Mouse (Mus musculus) lung, postnatal 0 days (tissue): ENCODE measurements around the gene Stat3. TPM values are rescaled to one million over a fixed set of nuclear protein-coding genes. Genes with fewer than 3 reads are reported as not detected.

ENCODE experiments used
- ATAC-seq: fragments of 200-750 bp; cut with Nextera tagmentation; 2 replicates; pipeline ENCODE4 v1.8.0; 2017; ENCODE audit warnings: moderate library complexity
- DNase-seq: peaks from one replicate; pipeline ENCODE4 v3.0.0-alpha.2; 2016; ENCODE audit warnings: low spot score
- H3K27ac ChIP-seq: fragments of 300-500 bp; sonication (generic); 2 replicates; pipeline ENCODE4 v1.5.1; 2014; ENCODE audit warnings: antibody characterized with exemption, mild to moderate bottlenecking, low read length, mixed read lengths
- H3K27me3 ChIP-seq: fragments of 300-500 bp; sonication (generic); replicated peaks from 2 replicates; pipeline ENCODE4 v1.6.1; 2014; ENCODE audit warnings: low read length, mixed read lengths; ENCODE audit not compliant: insufficient read depth
- H3K36me3 ChIP-seq: fragments of 300-500 bp; sonication (generic); 2 replicates; pipeline ENCODE4 v1.6.1; 2014; ENCODE audit warnings: low read length, mixed read lengths; ENCODE audit not compliant: insufficient read depth
- H3K4me1 ChIP-seq: fragments of 300-500 bp; sonication (generic); 2 replicates; pipeline ENCODE4 v1.6.1; 2014; ENCODE audit warnings: antibody characterized with exemption, low read depth, low read length, mixed read lengths; ENCODE audit not compliant: insufficient read depth
- H3K4me2 ChIP-seq: fragments of 300-500 bp; sonication (generic); replicated peaks from 2 replicates; pipeline ENCODE4 v1.6.1; 2014; ENCODE audit warnings: low read depth, mild to moderate bottlenecking, low read length, moderate library complexity, mixed read lengths
- H3K4me3 ChIP-seq: fragments of 300-500 bp; sonication (generic); 2 replicates; pipeline ENCODE4 v1.5.1; 2014; ENCODE audit warnings: low read depth, low read length
- H3K9ac ChIP-seq: fragments of 300-500 bp; sonication (generic); replicated peaks from 2 replicates; pipeline ENCODE4 v1.6.1; 2014; ENCODE audit warnings: low read depth, mild to moderate bottlenecking
- H3K9me3 ChIP-seq: fragments of 300-500 bp; sonication (generic); 2 replicates; pipeline ENCODE4 v1.6.1; 2016; ENCODE audit warnings: low read length, mixed read lengths
- CTCF ChIP-seq: IDR thresholded peaks from 2 replicates; pipeline ENCODE4 v1.5.1; 2016; ENCODE audit warnings: antibody characterized with exemption, mild to moderate bottlenecking
- EP300 ChIP-seq: IDR thresholded peaks from 2 replicates; pipeline ENCODE4 v1.6.1; 2016; ENCODE audit warnings: antibody characterized with exemption, mild to moderate bottlenecking, control low read depth
- WGBS: fragments of 180-500 bp; shearing (Covaris S2); extraction: QIAGEN DNeasy Blood & Tissue Kit; methylation state at CpG from one replicate; pipeline ENCODE4 v1.1.7; 2014; 5-methylcytosine and 5-hydroxymethylcytosine counted together
- polyA plus RNA-seq: library from polyadenylated mRNA; unstranded; fragments of >200 nt; fragmentation: Nextera tagmentation; extraction: Ambion mirVana; gene quantifications from 2 replicates; pipeline ENCODE4 v1.2.1, GENCODE M21; 2015

Stat3 gene
- polyA plus RNA-seq, 1 experiment from 2014 or later = 100 TPM

GRCm38 (mm10) chr11:100898441-100899199, 40.7 kb downstream of the Stat3 start:
- no peaks in the 10 kb centered on the region for H3K9me3 ChIP-seq
- H3K4me2 ChIP-seq = no peak overlapping the region
- no peaks in the 10 kb centered on the region for H3K27me3 ChIP-seq
- ATAC-seq (no peak), DNase-seq (no peak)
- 80% methylated on average over 15 of the region's 16 CpGs for WGBS
- no peak overlapping the region for H3K27ac ChIP-seq
- no peak overlapping the region for H3K4me3 ChIP-seq
- no peak overlapping the region for H3K9ac ChIP-seq
- H3K36me3 ChIP-seq = peaks cover 51% of the 10 kb centered on the region
- TF ChIP-seq CTCF = no peak
- no peak for TF ChIP-seq EP300
- H3K4me1 ChIP-seq = no peaks in the 10 kb centered on the region

DNA sequence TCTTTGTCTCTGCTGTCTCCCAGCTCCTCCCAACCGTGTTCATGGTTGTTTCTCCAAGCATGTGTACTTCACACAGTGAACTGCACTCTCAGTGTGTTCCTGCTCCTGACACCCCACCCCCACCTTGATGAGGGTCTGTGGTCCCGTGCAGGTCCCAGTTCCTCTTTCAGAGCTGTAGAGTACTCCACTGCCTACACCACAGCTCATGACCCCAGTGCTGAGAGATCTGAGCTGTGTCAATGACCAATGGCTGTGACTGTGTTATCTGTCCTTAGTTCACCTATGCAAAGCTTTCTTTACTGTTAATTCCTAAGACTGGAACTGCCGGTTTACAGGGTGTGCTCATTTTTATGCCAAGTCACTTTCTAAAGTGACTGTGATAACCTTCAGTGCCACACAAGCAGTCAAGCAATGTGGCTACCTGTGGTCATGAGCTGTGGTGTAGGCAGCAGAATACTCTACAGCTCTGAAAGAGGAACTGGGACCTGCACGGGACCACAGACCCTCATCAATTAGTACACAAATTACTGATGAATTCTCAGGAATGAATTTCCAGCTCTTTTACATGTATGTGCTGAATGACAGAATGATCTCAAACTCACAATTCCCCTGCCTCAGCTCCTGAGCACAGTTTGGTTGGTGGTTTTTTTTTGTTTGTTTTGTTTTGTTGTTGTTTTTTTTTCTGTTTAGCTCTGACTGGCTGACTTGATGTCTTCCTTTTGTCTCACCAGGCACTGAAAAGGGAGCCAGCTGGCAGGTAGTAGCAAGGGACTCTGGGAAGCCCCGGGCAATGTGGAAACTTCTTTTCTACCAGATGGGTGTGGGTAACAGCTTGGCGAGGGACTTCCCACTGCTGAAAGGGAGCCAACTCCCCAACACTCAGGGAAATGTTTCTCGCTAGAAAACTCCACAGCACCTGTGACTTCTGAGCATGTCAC, 41.8 kb downstream of the Stat3 start:
- H3K9me3 ChIP-seq = no peaks in the 10 kb centered on the region
- peaks cover 52% of the 10 kb centered on the region for H3K36me3 ChIP-seq
- no peak overlapping the region for H3K4me3 ChIP-seq
- ATAC-seq (no peak), DNase-seq (no peak)
- H3K4me2 ChIP-seq = no peak overlapping the region
- H3K9ac ChIP-seq = no peak overlapping the region
- WGBS = 70% methylated on average over 7 of the region's 7 CpGs
- no peak overlapping the region for H3K27ac ChIP-seq
- no peaks in the 10 kb centered on the region for H3K4me1 ChIP-seq
- H3K27me3 ChIP-seq = no peaks in the 10 kb centered on the region
- TF ChIP-seq CTCF = no peak
- TF ChIP-seq EP300 = no peak

GRCm38 (mm10) chr11:100896078-100896477, 43.3 kb downstream of the Stat3 start:
- Histone ChIP-seq H3K9ac (no peak overlapping the region), H3K27me3 (no peaks in the 10 kb centered on the region), H3K4me1 (no peaks in the 10 kb centered on the region), H3K9me3 (no peaks in the 10 kb centered on the region), H3K4me3 (no peak overlapping the region), H3K27ac (no peak overlapping the region), H3K4me2 (no peak overlapping the region), H3K36me3 (peaks cover 45% of the 10 kb centered on the region)
- WGBS = 83% methylated on average over 10 of the region's 10 CpGs
- DNase-seq (no peak), ATAC-seq (no peak)
- TF ChIP-seq CTCF (no peak), EP300 (no peak)

DNA sequence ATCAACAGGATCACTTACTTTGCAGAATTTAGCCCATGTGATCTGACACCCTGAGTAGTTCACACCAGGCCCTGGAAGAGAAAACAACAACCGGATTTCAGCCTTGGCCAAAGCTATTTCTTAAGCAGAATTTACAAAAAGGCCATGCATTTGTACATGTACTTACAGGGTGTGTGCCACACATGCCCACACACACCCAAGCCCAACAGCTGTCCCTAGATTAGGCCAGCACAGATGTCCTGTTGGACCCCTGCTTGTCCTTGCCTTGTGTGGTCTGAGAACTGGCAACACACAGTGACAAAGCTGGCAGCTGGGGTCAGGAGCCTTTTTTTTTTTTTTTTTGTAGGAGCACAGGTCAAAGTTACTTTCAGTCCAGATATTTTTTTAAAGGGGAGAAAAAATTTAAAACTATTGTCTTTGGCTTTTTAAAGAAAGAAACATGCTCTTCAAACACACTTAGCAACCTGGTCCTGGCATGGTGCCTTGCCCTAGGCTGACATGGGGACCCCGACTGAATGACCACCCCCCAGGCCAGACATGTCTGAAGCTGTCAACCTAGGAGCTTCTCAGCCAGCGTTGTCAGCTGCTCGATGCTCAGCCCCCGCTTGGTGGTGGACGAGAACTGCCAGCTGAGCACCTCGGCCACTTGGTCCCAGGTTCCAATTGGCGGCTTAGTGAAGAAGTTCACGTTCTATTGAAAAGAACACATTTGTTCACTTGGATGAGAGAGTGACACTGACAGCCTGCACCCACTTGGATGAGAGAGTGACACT, 45.0 kb downstream of the Stat3 start:
- WGBS = 64% methylated on average over 9 of the region's 9 CpGs

DNA sequence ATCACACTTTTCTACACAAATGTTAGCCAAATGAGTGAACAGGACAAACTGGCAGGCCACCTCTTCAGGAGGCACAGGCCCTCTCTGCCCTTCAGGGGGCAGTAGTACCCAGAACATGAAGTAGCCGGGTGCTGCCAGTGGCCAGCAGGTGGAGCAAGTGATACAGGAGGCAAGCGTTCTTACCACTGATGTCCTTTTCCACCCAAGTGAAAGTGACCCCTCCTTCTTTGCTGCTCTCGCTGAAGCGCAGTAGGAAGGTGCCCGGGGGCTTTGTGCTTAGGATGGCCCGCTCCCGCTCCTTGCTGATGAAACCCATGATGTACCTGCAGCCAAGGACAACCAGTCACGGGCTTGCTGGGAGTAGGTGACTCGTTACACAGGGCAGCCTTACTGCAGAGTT, 45.9 kb downstream of the Stat3 start:
- DNase-seq = peak; percentile 96
- no peak overlapping the region for H3K4me2 ChIP-seq
- H3K4me3 ChIP-seq = no peak overlapping the region
- no peak overlapping the region for H3K9ac ChIP-seq
- peak; percentile 77 for ATAC-seq
- no peaks in the 10 kb centered on the region for H3K27me3 ChIP-seq
- H3K27ac ChIP-seq = no peak overlapping the region
- peaks cover 50% of the 10 kb centered on the region for H3K36me3 ChIP-seq
- TF ChIP-seq EP300 (no peak), CTCF (peak; percentile 100)
- H3K9me3 ChIP-seq = no peaks in the 10 kb centered on the region
- H3K4me1 ChIP-seq = no peaks in the 10 kb centered on the region
- WGBS = 22% methylated on average over 9 of the region's 9 CpGs

More for the DNA sequence above, 45.0 kb downstream of the Stat3 start:
- Histone ChIP-seq H3K9me3 (no peaks in the 10 kb centered on the region), H3K27me3 (no peaks in the 10 kb centered on the region), H3K4me1 (no peaks in the 10 kb centered on the region), H3K9ac (no peak overlapping the region), H3K27ac (no peak overlapping the region), H3K4me2 (no peak overlapping the region), H3K36me3 (peaks cover 50% of the 10 kb centered on the region), H3K4me3 (no peak overlapping the region)
- DNase-seq = no peak
- no peak for TF ChIP-seq CTCF
- no peak for TF ChIP-seq EP300
- no peak for ATAC-seq

DNA sequence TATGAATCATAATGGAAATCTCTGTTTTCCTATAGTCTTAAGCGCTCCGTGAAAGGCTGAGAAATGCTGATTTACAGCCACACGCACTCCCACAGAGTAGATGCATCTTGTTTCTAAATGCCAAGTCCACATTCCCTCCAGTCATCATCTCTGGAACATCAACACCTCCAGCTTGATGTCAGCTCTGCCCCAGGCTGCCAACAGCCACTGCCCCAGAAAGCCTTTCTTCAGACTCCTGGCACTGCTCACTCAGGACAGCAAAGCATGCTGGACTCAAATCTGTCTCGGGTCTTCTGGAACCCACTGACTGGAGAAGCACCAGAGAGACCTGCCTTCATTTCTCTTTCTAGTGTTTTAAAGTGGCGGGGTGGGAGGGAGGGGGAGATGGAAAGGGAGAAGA, 46.9 kb downstream of the Stat3 start:
- Histone ChIP-seq H3K27ac (no peak overlapping the region), H3K4me2 (no peak overlapping the region), H3K9ac (no peak overlapping the region), H3K4me3 (no peak overlapping the region), H3K36me3 (peaks cover 49% of the 10 kb centered on the region), H3K9me3 (no peaks in the 10 kb centered on the region), H3K4me1 (no peaks in the 10 kb centered on the region), H3K27me3 (no peaks in the 10 kb centered on the region)
- TF ChIP-seq CTCF (no peak), EP300 (no peak)
- no peak for ATAC-seq
- 83% methylated on average over 5 of the region's 5 CpGs for WGBS
- DNase-seq = no peak
